Mouse (Mus musculus): ENCODE measurements around the gene Ttc39d.

GRCm38 (mm10) chr17:80160454-80160853, 46.8 kb upstream of the Ttc39d start:
- no peak for TF ChIP-seq GATA1 (IDR thresholded peaks at IDR 0.05; ENCODE audit: borderline replicate concordance, low read length)
- no peak for TF ChIP-seq FLI1 (IDR thresholded peaks at IDR 0.05; ENCODE audit: low read length)

All from megakaryocyte, embryonic 14.5 days (primary cell).